Mouse (Mus musculus): ENCODE data around the gene Col6a3.

DNA sequence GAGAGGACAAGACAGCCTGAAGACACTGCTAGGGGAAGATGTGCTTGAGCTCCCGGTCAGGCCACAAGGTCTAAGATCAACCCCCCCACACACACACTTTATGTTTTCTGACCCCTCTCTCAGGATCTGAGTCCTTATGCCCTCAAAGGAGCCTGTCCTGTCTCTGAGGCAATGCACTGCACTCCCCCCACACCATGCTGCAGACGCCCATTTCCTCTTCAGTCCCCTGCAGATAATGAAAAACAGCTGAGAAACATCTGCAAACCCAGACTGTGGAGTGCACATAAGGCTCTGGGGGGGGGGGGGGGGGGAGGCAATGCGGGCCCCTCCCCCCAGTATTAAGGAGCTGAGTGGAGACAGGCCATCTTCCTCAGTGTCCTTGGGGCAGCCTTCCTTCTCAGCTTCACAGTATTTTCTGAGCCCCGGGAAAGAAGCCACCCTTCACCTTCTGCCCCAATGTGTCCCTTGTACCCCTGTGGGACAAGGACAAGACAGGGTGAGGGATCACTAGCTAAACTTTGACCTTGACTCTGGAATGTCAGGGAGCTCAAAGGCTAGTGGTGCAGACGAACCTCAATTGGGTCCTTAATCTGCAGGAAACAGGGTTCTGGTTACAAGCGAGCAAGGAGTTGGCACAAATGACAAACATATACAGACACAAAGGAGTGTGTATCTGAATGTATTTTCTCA, 42.1 kb upstream of the Col6a3 start:
- TF ChIP-seq CTCF (conservative IDR thresholded peaks at IDR 0.05 in 1 of 2, IDR thresholded peaks at IDR 0.05 in 1 of 2; ENCODE audit: low read depth in 2 of 2, low read length in 2 of 2) (no peak), MAFK (IDR thresholded peaks at IDR 0.05; ENCODE audit: insufficient replicate concordance, low read length) (no peak), ZMIZ1 (IDR thresholded peaks at IDR 0.05; ENCODE audit: low read depth, low read length) (no peak), POLR2A (IDR thresholded peaks at IDR 0.05; ENCODE audit: low read depth, low read length) (no peak), EP300 (IDR thresholded peaks at IDR 0.05; ENCODE audit: low read length) (no peak), MYC (IDR thresholded peaks at IDR 0.05; ENCODE audit: low read depth, low read length) (no peak), ZNF384 (IDR thresholded peaks at IDR 0.05; ENCODE audit: low read depth, low read length) (no peak), ETS1 (conservative IDR thresholded peaks at IDR 0.05; ENCODE audit: low read depth, low read length) (no peak), POLR2AphosphoS2 (IDR thresholded peaks at IDR 0.05; ENCODE audit: low read depth, low read length) (no peak), ZC3H11A (IDR thresholded peaks at IDR 0.05; ENCODE audit: low read depth, low read length) (no peak)
